Mouse (Mus musculus): ENCODE measurements around the gene Phlda3. TPM values are rescaled to one million over a fixed set of nuclear protein-coding genes. Genes with fewer than 3 reads are reported as not detected.

Phlda3 gene
- polyA plus RNA-seq (2012; rRNA removed): 3.2 and 5.4 TPM in 2 replicates

DNA sequence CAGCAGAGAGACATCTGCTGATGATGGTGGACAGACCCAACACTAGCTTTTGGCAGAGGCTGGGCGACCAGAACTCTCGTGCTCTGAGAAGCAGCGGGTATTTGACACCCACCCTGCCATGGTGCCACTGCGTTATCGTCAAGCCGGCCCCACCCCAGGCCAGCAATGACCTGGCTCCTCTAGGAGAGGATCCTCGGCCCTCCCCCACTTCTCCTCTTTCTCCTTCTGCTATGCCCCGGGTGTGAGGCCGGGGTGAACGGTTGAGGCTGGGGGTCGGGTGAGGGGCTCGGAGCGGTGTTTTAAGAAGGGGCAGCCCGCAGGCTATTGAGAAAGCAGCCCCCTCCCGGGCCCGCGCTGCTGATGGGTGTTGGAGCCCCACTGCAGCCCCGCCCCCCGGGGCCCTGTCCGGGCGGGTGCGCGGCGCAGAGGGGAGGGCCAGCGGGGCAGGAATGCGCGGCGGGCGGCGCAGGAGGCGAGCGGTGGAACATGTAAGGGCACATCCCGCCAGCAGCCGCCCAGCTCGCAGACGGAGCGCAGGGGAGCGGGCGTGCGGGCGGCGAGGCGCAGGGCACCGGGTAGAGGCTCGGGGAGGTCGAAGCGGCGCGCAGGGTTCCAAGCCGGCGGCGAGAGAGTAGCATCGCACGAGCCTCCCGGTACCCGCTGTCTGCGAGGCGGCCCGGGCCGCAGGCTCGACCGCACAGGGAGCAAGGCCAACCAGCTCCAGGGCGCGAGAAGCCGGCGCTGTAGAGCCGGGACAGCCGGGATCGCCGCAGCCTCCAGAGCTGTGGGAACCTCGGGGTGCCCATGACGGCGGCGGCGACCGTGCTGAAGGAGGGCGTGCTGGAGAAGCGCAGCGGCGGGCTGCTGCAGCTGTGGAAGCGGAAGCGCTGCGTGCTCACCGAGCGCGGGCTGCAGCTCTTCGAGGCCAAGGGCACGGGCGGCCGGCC, at the start of gene Phlda3:
TSS of gene Phlda3 (plus strand) at position 475 of the 947 bp plus-strand sequence.
- Histone ChIP-seq H3K4me1 (ENCODE audit: control insufficient read depth, insufficient read depth, low read length) (no peaks in the 10 kb centered on the region; the same call in 1 of the 2 replicates), H3K4me3 (ENCODE audit: control insufficient read depth, low read depth, low read length) (peak within 1 kb of the TSS; percentile 83), H3K27ac (ENCODE audit: control insufficient read depth, insufficient read depth, low read depth, low read length) (peak within 1 kb of the TSS; percentile 56), H3K36me3 (ENCODE audit: control insufficient read depth, insufficient read depth, low read length) (no peaks in the 10 kb centered on the region), H3K27me3 (ENCODE audit: control insufficient read depth, insufficient read depth, low read length) (no peaks in the 10 kb centered on the region)
- TF ChIP-seq CTCF (IDR thresholded peaks at IDR 0.05; ENCODE audit: control insufficient read depth, insufficient read depth, insufficient replicate concordance, low read depth, low read length) (no peak), POLR2A (IDR thresholded peaks at IDR 0.05; ENCODE audit: control insufficient read depth, low read depth, low read length) (peak; percentile 50)

DNA sequence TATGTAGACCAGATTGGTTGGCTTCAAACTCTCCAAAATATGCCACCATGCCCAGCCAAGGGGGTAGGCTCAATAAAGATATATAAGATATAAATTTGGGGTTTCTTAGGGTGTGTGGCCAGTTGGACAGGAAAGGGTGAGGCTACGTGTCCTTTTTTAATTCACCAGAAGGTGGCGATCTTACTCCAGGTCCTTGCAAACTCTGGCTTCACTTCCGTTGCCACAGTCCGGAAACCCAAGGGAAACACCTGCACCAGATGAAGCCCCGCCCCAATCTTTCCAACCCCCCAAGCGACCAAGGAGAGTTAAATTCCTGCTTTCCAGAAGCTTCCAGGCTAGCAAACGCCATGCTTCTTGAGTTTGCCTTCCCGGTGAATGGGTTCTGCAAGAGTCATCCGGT, 46.4 kb upstream of the Phlda3 start:
- Histone ChIP-seq H3K36me3 (ENCODE audit: control insufficient read depth, insufficient read depth, low read length) (no peaks in the 10 kb centered on the region), H3K27me3 (ENCODE audit: control insufficient read depth, insufficient read depth, low read length) (no peaks in the 10 kb centered on the region), H3K4me3 (ENCODE audit: control insufficient read depth, low read depth, low read length) (no peak overlapping the region), H3K4me1 (ENCODE audit: control insufficient read depth, insufficient read depth, low read length) (no peaks in the 10 kb centered on the region; the same call in 1 of the 2 replicates), H3K27ac (ENCODE audit: control insufficient read depth, insufficient read depth, low read depth, low read length) (no peak overlapping the region)
- TF ChIP-seq CTCF (IDR thresholded peaks at IDR 0.05; ENCODE audit: control insufficient read depth, insufficient read depth, insufficient replicate concordance, low read depth, low read length) (peak; percentile 47; the same call in 1 of the 2 replicates), POLR2A (IDR thresholded peaks at IDR 0.05; ENCODE audit: control insufficient read depth, low read depth, low read length) (no peak)

DNA sequence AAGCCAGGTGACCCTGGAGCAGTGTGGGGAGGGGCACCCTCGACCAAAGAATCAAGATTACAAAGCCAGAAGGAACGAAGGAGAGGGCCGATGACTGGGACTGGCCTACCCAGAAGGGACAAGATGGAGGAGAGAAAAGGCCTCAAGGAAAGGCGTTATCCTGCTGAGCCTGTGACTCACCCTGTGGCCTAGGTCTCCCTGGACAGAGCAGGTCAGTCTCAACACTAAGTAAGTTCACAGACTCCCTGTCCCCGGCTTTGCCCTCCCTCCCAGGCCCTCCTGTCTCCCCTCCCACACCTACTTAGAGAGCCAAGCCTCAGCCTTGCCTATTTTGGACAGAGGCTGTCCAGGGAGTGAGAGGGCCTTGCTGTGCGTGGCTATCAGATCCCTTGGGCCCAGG, 45.9 kb upstream of the Phlda3 start, which contains the start of gene Csrp1:
TSS of gene Csrp1 (plus strand) at position 79 of the 400 bp plus-strand sequence.
- H3K4me3 ChIP-seq (ENCODE audit: control insufficient read depth, low read depth, low read length): no peak within 1 kb of the TSS
- no peaks in the 10 kb centered on the region for H3K27me3 ChIP-seq (ENCODE audit: control insufficient read depth, insufficient read depth, low read length)
- peak within 1 kb of the TSS; percentile 39; the same call in 1 of the 2 replicates for H3K27ac ChIP-seq (ENCODE audit: control insufficient read depth, insufficient read depth, low read depth, low read length)
- no peaks in the 10 kb centered on the region; the same call in 1 of the 2 replicates for H3K4me1 ChIP-seq (ENCODE audit: control insufficient read depth, insufficient read depth, low read length)
- TF ChIP-seq CTCF (IDR thresholded peaks at IDR 0.05; ENCODE audit: control insufficient read depth, insufficient read depth, insufficient replicate concordance, low read depth, low read length): no peak
- TF ChIP-seq POLR2A (IDR thresholded peaks at IDR 0.05; ENCODE audit: control insufficient read depth, low read depth, low read length): no peak
- H3K36me3 ChIP-seq (ENCODE audit: control insufficient read depth, insufficient read depth, low read length): no peaks in the 10 kb centered on the region

DNA sequence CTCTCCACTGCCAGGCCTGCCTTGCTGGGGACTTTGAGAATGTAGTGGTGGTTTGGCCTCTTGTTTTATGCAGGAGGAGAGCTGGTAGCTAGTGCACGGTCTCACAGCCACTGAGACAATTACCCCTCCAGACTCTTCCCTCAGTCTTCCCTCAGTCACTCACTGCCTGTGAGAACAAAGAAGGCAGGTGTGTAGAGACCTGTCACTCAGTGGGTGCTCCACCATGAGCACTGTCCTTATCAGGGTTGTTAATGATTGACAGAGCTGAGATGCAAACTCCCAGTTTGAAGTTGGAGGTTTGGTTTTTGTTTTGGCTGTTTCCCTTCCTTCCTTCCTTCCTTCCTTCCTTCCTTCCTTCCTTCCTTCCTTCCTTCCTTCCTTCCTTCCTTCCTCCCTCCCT, 42.9 kb upstream of the Phlda3 start:
- Histone ChIP-seq H3K27me3 (ENCODE audit: control insufficient read depth, insufficient read depth, low read length) (no peaks in the 10 kb centered on the region), H3K4me1 (ENCODE audit: control insufficient read depth, insufficient read depth, low read length) (no peaks in the 10 kb centered on the region; the same call in 1 of the 2 replicates), H3K36me3 (ENCODE audit: control insufficient read depth, insufficient read depth, low read length) (no peaks in the 10 kb centered on the region), H3K4me3 (ENCODE audit: control insufficient read depth, low read depth, low read length) (no peak overlapping the region), H3K27ac (ENCODE audit: control insufficient read depth, insufficient read depth, low read depth, low read length) (no peak overlapping the region)
- no peak for TF ChIP-seq POLR2A (IDR thresholded peaks at IDR 0.05; ENCODE audit: control insufficient read depth, low read depth, low read length)
- no peak for TF ChIP-seq CTCF (IDR thresholded peaks at IDR 0.05; ENCODE audit: control insufficient read depth, insufficient read depth, insufficient replicate concordance, low read depth, low read length)

DNA sequence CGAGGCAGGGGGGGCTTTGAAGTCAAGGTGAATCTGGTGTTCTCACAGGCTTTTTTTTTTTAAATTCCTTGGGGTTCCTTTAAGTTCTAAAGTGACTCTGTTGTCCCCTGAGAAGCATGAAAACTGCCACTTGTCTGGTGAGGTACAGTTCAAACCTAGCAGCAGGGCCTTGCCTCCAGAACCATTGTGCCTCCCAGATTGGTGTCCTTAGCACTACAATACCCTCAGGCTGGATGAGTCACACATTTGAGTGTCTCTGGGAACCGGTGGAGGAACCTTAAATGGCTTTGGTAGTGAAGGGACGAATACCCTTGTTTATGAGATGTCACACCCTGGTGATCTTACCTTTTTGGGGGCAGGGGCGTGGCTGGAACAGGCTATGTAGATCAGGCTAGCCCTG, 41.8 kb upstream of the Phlda3 start:
- TF ChIP-seq CTCF (IDR thresholded peaks at IDR 0.05; ENCODE audit: control insufficient read depth, insufficient read depth, insufficient replicate concordance, low read depth, low read length) (no peak), POLR2A (IDR thresholded peaks at IDR 0.05; ENCODE audit: control insufficient read depth, low read depth, low read length) (no peak)
- Histone ChIP-seq H3K27me3 (ENCODE audit: control insufficient read depth, insufficient read depth, low read length) (no peaks in the 10 kb centered on the region), H3K4me3 (ENCODE audit: control insufficient read depth, low read depth, low read length) (no peak overlapping the region), H3K4me1 (ENCODE audit: control insufficient read depth, insufficient read depth, low read length) (peaks cover 7% of the 10 kb centered on the region), H3K36me3 (ENCODE audit: control insufficient read depth, insufficient read depth, low read length) (no peaks in the 10 kb centered on the region), H3K27ac (ENCODE audit: control insufficient read depth, insufficient read depth, low read depth, low read length) (no peak overlapping the region)

DNA sequence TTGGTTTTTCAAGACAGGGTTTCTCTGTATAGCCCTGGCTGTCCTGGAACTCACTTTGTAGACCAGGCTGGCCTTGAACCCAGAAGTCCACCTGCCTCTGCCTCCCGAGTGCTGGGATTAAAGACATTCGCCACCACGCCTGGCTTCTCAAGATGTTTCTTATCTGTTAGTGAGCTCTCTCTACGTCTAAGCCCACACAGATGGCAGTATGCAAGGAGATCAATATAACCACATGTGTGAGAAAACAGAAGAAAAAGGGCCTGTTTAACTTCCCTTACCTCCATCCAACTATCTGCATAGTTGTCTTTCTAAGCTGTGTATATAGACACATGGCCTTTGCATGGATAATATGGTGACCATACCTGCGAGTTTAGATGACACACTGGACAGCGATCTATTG, 40.6 kb upstream of the Phlda3 start:
- no peaks in the 10 kb centered on the region for H3K36me3 ChIP-seq (ENCODE audit: control insufficient read depth, insufficient read depth, low read length)
- H3K4me3 ChIP-seq (ENCODE audit: control insufficient read depth, low read depth, low read length): no peak overlapping the region
- TF ChIP-seq CTCF (IDR thresholded peaks at IDR 0.05; ENCODE audit: control insufficient read depth, insufficient read depth, insufficient replicate concordance, low read depth, low read length) (no peak), POLR2A (IDR thresholded peaks at IDR 0.05; ENCODE audit: control insufficient read depth, low read depth, low read length) (no peak)
- H3K4me1 ChIP-seq (ENCODE audit: control insufficient read depth, insufficient read depth, low read length): peaks cover 12% of the 10 kb centered on the region
- H3K27ac ChIP-seq (ENCODE audit: control insufficient read depth, insufficient read depth, low read depth, low read length): no peak overlapping the region
- no peaks in the 10 kb centered on the region for H3K27me3 ChIP-seq (ENCODE audit: control insufficient read depth, insufficient read depth, low read length)

DNA sequence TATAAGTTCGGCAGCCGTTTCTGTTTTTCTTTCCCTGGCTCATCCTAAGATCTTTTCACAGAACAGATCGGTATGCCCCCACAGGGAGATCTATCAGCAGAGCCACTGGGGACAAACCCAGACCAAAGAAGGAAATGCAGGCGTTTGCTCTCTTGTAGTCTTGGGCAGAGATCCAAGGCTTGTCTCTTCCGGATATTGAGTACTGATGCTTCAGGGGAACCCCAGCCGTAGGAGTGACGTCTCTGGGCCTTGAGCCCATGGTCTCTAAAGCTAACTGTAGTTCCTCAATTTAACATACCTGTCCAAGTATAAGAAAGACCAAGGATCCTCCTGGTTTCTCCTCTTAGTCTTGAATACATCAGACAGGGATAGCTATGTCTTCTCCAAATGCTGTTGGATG, 40.0 kb upstream of the Phlda3 start:
- no peak for TF ChIP-seq CTCF (IDR thresholded peaks at IDR 0.05; ENCODE audit: control insufficient read depth, insufficient read depth, insufficient replicate concordance, low read depth, low read length)
- TF ChIP-seq POLR2A (IDR thresholded peaks at IDR 0.05; ENCODE audit: control insufficient read depth, low read depth, low read length): no peak
- H3K27me3 ChIP-seq (ENCODE audit: control insufficient read depth, insufficient read depth, low read length): no peaks in the 10 kb centered on the region
- no peak overlapping the region for H3K4me3 ChIP-seq (ENCODE audit: control insufficient read depth, low read depth, low read length)
- no peak overlapping the region for H3K27ac ChIP-seq (ENCODE audit: control insufficient read depth, insufficient read depth, low read depth, low read length)
- peaks cover 12% of the 10 kb centered on the region for H3K4me1 ChIP-seq (ENCODE audit: control insufficient read depth, insufficient read depth, low read length)
- no peaks in the 10 kb centered on the region for H3K36me3 ChIP-seq (ENCODE audit: control insufficient read depth, insufficient read depth, low read length)
